Mouse (Mus musculus): ENCODE data around the gene Calm1.

DNA sequence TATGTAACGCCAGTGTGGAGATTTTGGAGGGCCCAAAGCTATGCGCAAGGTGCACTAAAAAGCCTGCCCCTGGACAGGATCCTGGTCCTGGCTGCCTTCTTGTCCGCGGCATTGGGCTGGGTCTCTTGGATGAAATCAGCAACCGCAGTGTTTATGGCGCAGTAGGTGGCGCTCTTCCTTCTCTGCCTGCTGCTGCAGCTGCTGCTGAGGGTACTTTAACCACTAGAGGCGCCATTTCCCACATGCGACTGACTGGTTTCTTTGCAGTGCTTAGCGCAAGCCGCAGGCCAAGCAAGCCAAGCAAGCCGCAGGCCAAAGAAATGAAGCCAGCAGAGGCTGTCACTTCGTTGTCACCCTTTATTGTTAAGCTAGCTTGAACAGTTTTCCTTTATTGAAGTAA lies 2.6 kb downstream of the Calm1 start:
- TF ChIP-seq CTCF (IDR thresholded peaks at IDR 0.05; ENCODE audit: extremely low read depth, insufficient read length, insufficient replicate concordance, low read depth, low read length) (peak; percentile 100), POLR2A (IDR thresholded peaks at IDR 0.05; ENCODE audit: low read depth, low read length) (peak; percentile 35; the same call in 1 of the 2 replicates)
